Mouse (Mus musculus) cerebellum, adult 11-12 months (tissue): ENCODE results near the gene Matk.
"Not testable (repeated sequence)": the region's sequence is repeated elsewhere in the genome, so short reads cannot be mapped to it uniquely, and the experiment has no call there.

Source experiments
- DNase-seq: peaks from one replicate; pipeline ENCODE4 v3.0.0; 2022

Gene Matk

GRCm38 (mm10) chr10:81252424-81253419 is at the start of gene Matk:
Gene Matk, plus strand, starts transcription at chr10:81252935.
- DNase-seq: no peak

- DNase-seq: no peak
These were observed 49.6 kb upstream of the Matk start for GRCm38 (mm10) chr10:81202978-81203720.

GRCm38 (mm10) chr10:81204137-81204536 is 48.6 kb upstream of the Matk start:
- no peak for DNase-seq

- no peak for DNase-seq
These were observed 42.6 kb upstream of the Matk start for GRCm38 (mm10) chr10:81210154-81210553.

GRCm38 (mm10) chr10:81216260-81216659 is 36.5 kb upstream of the Matk start:
- DNase-seq: no peak

GRCm38 (mm10) chr10:81216810-81217209 is 35.9 kb upstream of the Matk start:
- no peak for DNase-seq

GRCm38 (mm10) chr10:81217267-81217666 is 35.5 kb upstream of the Matk start:
- not testable (repeated sequence) for DNase-seq

GRCm38 (mm10) chr10:81217964-81218363 is 34.8 kb upstream of the Matk start:
- peak; percentile 64 for DNase-seq

GRCm38 (mm10) chr10:81221402-81222015 is 31.2 kb upstream of the Matk start:
- DNase-seq: no peak

GRCm38 (mm10) chr10:81223731-81224130 is 29.0 kb upstream of the Matk start:
- DNase-seq: not testable (repeated sequence)

GRCm38 (mm10) chr10:81229735-81230437 is 22.8 kb upstream of the Matk start:
- peak; percentile 65 for DNase-seq

- peak; percentile 88 for DNase-seq
These were observed 22.1 kb upstream of the Matk start, which contains the start of gene Atcay for GRCm38 (mm10) chr10:81230438-81231332. Gene Atcay, minus strand, starts transcription at chr10:81230833.

- peak; percentile 63 for DNase-seq
These were observed 21.3 kb upstream of the Matk start for GRCm38 (mm10) chr10:81231436-81231835.

GRCm38 (mm10) chr10:81232580-81233225 is 20.0 kb upstream of the Matk start, which contains the start of gene Zfr2:
Gene Zfr2, plus strand, starts transcription at chr10:81233155.
- DNase-seq: peak; percentile 96

- DNase-seq: no peak
These were observed 19.5 kb upstream of the Matk start for GRCm38 (mm10) chr10:81233226-81233585.

GRCm38 (mm10) chr10:81234206-81234605 is 18.5 kb upstream of the Matk start:
- no peak for DNase-seq

- DNase-seq: no peak
These were observed 16.1 kb upstream of the Matk start for GRCm38 (mm10) chr10:81236471-81237268.

- no peak for DNase-seq
These were observed 14.1 kb upstream of the Matk start for GRCm38 (mm10) chr10:81238618-81239017.

- peak; percentile 46 for DNase-seq
These were observed 11.9 kb upstream of the Matk start for GRCm38 (mm10) chr10:81240876-81241275.

GRCm38 (mm10) chr10:81242021-81242420 is 10.7 kb upstream of the Matk start:
- no peak for DNase-seq
